Mouse (Mus musculus) layer of hippocampus, adult 9-10 months (tissue): Measurements from ENCODE around the gene 4930558K02Rik.

ENCODE experiments used
- DNase-seq: peaks from one replicate; pipeline ENCODE4 v3.0.0; 2022; ENCODE audit warnings: low spot score

The 4930558K02Rik gene

DNA sequence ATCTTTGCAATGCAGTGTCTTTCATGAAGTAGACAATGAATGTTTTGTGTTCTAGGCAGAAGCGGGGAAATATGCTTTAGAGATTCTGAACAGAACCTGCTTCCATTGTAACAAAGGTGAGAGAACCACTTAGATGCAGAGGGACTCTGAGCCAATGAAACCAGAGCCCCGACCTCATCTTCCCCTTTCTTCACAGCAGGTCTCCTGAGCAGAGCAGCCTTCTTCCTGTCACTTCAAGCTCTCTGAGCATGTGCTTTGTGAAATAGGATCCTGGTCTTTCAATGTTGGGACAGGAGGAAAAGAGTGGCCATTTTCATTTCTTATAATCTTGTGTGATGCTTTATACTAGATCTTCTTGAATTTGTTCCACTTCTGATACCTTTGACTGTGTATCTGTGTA lies 79.3 kb downstream of the 4930558K02Rik start:
- no peak for DNase-seq

DNA sequence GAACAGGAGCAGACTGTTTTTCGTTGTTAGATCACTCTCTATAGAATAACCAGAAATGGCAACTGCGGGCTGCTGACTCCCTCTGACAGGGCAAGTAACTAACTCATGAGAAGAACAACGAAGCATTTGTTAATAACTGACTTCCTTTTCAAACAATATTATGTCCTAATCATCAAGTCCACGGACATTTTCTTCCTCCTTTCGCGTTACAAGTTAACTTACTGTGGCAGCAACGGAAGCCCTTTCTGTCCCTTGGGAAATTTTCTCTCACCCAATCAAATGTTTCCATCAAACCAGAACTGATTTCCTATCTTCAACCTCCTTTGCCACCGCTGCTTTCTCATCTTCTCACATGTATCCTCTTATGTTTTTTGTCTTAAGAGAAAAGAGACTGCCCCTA lies 82.2 kb downstream of the 4930558K02Rik start:
- no peak for DNase-seq

DNA sequence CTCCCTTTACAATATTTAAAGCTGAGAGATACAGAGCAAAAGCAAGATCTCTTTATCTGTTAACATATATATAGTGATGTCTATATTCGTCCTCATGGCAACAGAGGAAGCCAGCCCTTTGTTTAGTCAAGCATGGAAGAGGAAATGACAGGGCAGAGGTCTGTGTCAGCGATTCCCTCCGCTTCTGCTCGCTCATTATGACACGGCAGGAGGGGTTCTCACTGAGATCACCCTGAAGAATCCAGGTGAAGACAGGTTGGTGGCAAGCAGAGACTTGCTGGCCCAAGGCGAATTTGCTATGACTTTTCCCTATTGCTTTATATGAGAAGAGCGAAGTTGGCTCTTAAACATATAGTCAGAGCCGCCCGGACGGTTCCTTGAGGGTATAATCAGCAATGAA lies 83.3 kb downstream of the 4930558K02Rik start:
- DNase-seq, result no peak

DNA sequence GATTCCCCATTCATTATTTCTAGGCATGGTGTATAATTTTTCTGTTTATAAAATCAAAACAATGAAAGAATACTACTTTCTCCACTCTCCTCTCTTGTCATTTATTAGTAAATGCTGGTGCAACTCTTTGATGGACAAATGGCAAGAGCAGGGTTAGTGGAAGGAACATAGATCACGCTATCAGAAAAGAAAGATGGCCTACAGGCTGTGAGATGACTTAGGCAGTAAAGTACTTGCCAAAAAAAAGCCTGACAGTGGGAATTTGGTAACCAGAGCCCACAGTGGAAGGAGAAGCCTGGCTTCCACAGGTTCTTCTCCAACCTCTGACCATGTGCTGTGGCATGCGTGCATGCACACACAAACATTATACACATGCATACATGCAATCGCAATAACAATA lies 84.4 kb downstream of the 4930558K02Rik start:
- DNase-seq, result no peak

- DNase-seq, result no peak
Observed at GRCm38 (mm10) chr1:161894553-161894952, 84.9 kb downstream of the 4930558K02Rik start.

- DNase-seq, result no peak
Observed at GRCm38 (mm10) chr1:161894126-161894525, 85.3 kb downstream of the 4930558K02Rik start.
